Mouse (Mus musculus) layer of hippocampus, adult 8-10 months (tissue): ENCODE results near the gene Dync1li1. TPM values are rescaled to one million over a fixed set of nuclear protein-coding genes. Genes with fewer than 3 reads are reported as not detected.
A peak's percentile ranks its signal among the peaks of the same experiment; 100 is the strongest.
"Not testable (repeated sequence)": the region's sequence is repeated elsewhere in the genome, so short reads cannot be mapped to it uniquely, and the experiment has no call there.

Experiments used
- DNase-seq, 2 experiments: peaks; one replicate each; pipeline ENCODE4 v3.0.0; 2022; ENCODE audit warnings: low spot score in 2 of 2
- total RNA-seq, 4 experiments: library from RNA; stranded (reverse); gene quantifications; 2 replicates each; pipeline ENCODE4 v1.2.4; 2022

Dync1li1 gene
- total RNA-seq, 4 experiments from 2014 or later = 84.7 to 97.3 (median 90.5) TPM

- peak in 1 of 2 experiments; percentile 15 for DNase-seq
Measured at GRCm38 (mm10) chr9:114672703-114673561, 15.7 kb upstream of the Dync1li1 start.

GRCm38 (mm10) chr9:114673626-114674025, 15.0 kb upstream of the Dync1li1 start:
- no peak for DNase-seq

GRCm38 (mm10) chr9:114678576-114678975, 10.0 kb upstream of the Dync1li1 start:
- DNase-seq = no peak

- DNase-seq = no peak
Measured at GRCm38 (mm10) chr9:114679944-114680343, 8.6 kb upstream of the Dync1li1 start.

- DNase-seq = no peak
Measured at GRCm38 (mm10) chr9:114680531-114680930, 8.1 kb upstream of the Dync1li1 start.

GRCm38 (mm10) chr9:114682193-114682592, 6.4 kb upstream of the Dync1li1 start:
- no peak for DNase-seq

- DNase-seq = no peak
Measured at GRCm38 (mm10) chr9:114686245-114686644, 2.3 kb upstream of the Dync1li1 start.

GRCm38 (mm10) chr9:114687639-114688038, 951 bp upstream of the Dync1li1 start:
- peak in 1 of 2 experiments; percentile 11 for DNase-seq

GRCm38 (mm10) chr9:114688953-114689407, 390 bp downstream of the Dync1li1 start:
- peak in 1 of 2 experiments; percentile 36 for DNase-seq

GRCm38 (mm10) chr9:114690119-114690601, 1.6 kb downstream of the Dync1li1 start:
- no peak for DNase-seq

- no peak for DNase-seq
Measured at GRCm38 (mm10) chr9:114691112-114691511, 2.5 kb downstream of the Dync1li1 start.

- not testable (repeated sequence) for DNase-seq
Measured at GRCm38 (mm10) chr9:114695662-114696061, 7.1 kb downstream of the Dync1li1 start.

- no peak for DNase-seq
Measured at GRCm38 (mm10) chr9:114697072-114697471, 8.5 kb downstream of the Dync1li1 start.

- DNase-seq = peak in 1 of 2 experiments; percentile 8
Measured at GRCm38 (mm10) chr9:114697926-114698325, 9.3 kb downstream of the Dync1li1 start.

- no peak for DNase-seq
Measured at GRCm38 (mm10) chr9:114699262-114699661, 10.7 kb downstream of the Dync1li1 start.

GRCm38 (mm10) chr9:114699882-114700665, 11.5 kb downstream of the Dync1li1 start:
- no peak for DNase-seq

- no peak for DNase-seq
Measured at GRCm38 (mm10) chr9:114701031-114701430, 12.4 kb downstream of the Dync1li1 start.

- no peak for DNase-seq
Measured at GRCm38 (mm10) chr9:114701921-114702320, 13.3 kb downstream of the Dync1li1 start.

GRCm38 (mm10) chr9:114707805-114708204, 19.2 kb downstream of the Dync1li1 start:
- DNase-seq = no peak

- DNase-seq = no peak
Measured at GRCm38 (mm10) chr9:114710345-114710744, 21.8 kb downstream of the Dync1li1 start.

- DNase-seq = no peak
Measured at GRCm38 (mm10) chr9:114713481-114713880, 24.9 kb downstream of the Dync1li1 start.
